Mouse (Mus musculus): ENCODE measurements around the gene Sae1.

DNA sequence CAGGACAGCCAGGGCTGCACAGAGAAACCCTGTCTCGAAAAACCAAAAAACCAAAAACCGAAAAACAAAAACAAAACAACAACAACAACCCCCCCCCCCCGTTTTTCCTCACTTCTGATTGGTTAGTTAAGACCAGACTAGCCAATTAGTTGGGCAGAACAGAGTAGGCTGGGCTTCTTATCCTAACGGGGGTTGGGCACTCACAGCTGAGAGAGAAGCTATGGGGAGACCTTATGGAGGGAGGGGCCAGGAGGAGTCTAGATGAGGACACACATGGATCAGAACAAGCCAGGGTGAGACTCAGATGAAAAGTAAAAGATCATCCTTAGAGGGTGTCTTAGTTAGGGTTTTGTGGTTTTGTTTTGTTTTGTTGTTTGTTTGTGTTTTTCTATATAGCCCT is 5.3 kb upstream of the Sae1 start:
- TF ChIP-seq POLR2A (IDR thresholded peaks at IDR 0.05; ENCODE audit: extremely low read depth, insufficient read depth, low read length), result no peak
- TF ChIP-seq CTCF (IDR thresholded peaks at IDR 0.05; ENCODE audit: extremely low read depth, insufficient read depth, low read length), result no peak

All from cortical plate, adult 2 months (tissue).